Mouse (Mus musculus): ENCODE measurements at regions not wholly inside any gene's neighbourhood (a gene's known extent, or its start where the extent isn't known, plus 50 kb on each side); places are given as distances from the start of the nearest gene placed in this dataset.

GRCm38 (mm10) chr9:120721451-120722123 lies 150.3 kb downstream of the Rpl14 start:
- no peak for DNase-seq (ENCODE audit: low spot score)

GRCm38 (mm10) chr9:120723026-120723425 lies 151.8 kb downstream of the Rpl14 start:
- no peak for DNase-seq (ENCODE audit: low spot score)

DNA sequence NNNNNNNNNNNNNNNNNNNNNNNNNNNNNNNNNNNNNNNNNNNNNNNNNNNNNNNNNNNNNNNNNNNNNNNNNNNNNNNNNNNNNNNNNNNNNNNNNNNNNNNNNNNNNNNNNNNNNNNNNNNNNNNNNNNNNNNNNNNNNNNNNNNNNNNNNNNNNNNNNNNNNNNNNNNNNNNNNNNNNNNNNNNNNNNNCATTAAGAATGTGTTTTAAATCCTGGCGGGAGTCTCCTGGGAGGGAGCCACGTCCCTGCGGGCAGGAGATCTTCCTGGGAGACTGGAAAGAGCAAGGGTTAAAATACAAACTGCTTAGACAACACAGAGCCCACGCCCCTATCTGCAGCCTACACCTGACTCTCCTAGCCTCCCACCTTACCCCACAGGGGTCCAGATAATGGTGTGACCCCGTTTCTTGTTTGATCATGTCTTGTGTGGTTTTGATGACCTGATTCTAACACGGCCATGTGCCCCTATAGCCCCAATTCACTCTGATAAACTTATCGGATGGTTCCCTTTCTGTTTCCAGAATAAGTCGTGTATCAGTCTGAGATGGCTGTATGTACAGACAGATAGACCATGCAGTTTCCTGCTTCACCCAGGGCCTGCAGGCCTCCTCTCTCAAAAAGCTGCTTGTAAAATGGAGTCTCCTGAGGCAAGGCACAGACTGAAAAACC lies 160.8 kb downstream of the Rpl14 start:
- no peak for DNase-seq (ENCODE audit: low spot score)

- DNase-seq (ENCODE audit: low spot score), result no peak
Measured at GRCm38 (mm10) chr9:120732650-120733293, 161.5 kb downstream of the Rpl14 start.

DNA sequence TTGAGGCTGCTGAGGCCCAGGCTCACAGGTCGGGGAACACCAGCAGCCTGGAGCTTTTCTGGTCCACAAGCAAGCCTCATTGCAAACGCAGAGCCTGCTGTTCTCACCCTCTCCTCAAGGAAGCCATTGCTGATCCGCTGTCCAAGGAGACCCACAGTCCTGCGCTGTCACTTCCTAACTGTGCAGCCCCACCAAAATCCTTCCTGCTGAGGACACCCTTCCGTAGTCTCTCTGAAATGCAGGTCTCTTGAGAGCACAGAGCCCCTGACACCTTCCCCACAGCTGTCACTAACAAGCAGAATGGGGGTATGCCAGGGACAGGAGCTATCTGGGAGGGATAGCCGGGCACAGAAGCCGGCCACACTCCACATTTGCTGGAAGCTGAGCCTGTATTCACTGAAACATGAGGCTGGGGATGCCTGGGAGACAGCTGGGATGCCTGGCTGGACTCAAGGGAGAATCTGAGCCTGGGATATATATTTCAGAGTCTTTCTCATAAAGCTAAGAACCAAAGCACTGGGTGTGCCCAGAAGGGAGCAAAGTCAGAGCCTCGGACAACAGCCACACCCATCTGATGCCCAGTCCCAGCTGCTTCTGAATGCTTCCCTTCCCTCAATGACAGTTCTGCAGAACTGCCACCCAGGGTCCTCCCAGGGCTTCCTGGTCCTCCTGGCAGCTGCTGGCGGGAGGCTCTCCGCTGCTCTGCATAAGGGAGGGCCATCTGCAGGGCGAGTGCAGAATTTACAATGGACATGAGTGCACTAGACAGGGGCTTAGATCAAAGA lies 162.6 kb downstream of the Rpl14 start:
- DNase-seq (ENCODE audit: low spot score), result no peak

DNA sequence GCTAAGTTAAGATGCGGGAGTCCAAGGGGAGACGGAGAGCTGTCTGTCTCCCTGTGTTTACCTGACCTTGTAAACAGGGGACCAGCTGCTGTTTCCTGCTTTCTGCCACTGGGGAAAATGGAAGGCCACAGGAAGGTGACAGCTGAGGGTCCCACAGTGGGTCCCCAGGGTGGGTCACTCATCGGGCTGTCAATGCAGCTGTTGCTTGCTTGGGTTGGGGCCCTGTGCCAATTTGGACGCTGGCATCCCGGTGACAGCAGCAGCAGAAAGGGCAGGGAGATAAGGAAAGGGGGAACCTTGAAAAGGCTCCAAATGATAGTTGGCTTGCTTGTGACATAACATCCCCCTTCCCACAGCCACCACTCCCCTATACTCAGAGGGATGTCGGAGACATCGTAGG lies 164.0 kb downstream of the Rpl14 start:
- DNase-seq (ENCODE audit: low spot score), result no peak

DNA sequence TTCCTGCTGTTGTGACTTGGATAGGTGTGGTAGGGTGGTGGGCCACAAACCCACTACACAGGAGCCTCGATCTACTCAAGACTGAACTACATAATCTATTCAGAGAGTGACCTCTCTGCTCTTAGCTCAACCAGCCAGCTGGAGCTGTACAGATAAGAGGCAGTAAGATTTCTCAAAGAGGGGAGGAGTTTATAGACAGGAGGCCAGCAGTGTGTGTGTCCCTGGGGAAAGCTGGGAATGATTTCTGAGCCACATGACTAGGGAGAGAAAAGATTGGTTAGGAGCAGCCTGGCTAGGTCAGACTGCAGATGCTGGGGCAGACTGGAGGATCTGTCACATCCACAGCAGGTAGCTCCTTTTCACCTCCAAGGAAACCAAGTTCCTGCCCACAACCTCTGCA lies 166.7 kb downstream of the Rpl14 start:
- DNase-seq (ENCODE audit: low spot score), result no peak

DNA sequence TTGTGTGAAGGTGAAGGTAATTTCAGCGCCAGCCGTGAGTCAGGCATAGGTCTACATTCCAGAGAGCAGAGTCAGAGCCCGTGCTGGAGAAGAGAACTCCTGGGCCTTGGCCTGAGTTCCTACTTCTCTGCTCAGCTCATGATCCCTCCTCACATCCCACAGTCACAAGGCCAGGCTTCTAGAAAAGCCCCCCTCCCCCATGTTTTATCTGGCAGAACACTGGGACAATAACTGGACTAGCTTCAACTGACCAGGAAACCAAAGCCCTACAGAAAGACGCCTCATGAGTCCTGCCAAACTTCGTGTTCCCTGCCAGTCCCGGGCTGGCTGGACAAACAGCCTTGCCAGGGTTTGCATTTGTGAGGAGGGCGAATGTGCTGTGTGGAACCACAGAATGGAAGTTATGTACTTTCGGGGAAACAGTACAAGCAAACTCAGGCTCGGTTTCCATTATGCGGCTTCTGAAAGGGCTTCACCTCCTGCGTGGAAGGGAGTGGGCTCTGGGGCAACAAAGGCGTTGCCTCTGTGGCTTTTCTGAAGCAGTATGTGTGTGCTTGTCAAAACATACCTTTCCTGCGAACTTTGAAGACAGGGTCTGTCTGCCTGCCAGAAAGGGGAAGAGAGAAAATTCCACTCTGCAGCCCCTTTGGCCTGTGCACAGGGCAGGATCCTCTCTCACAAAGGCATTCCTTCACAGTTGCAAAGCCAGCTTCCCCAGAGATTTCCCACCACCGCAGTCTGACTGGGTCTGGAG lies 168.1 kb downstream of the Rpl14 start:
- DNase-seq (ENCODE audit: low spot score), result peak; percentile 13

DNA sequence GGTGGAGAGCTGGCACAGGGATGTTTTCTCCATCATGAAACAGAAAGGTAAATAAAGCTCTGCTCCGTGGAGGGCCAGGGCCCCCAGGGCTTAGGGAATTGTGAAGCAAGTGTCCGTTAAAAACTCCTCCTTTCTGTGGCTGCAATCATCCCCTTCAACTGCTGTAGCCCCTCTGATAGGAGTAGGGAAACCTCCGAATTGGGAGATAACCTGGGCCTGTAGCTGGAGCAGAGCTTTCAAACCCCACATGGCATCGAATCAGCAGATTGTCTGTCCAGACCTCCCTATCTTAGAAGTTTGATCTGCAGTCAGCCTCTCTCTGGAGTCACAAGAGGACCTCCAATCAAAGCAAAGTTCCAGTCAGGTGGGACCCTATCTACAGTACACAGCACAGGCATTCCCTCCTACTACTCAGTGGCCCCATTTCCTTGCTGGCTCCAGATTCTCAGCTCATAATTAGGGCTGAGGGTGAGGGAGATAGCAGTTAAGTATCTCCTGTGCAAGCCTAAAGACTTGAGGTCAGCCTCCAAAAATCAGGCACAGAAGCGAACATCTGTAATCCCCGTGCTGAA lies 168.8 kb downstream of the Rpl14 start:
- DNase-seq (ENCODE audit: low spot score), result no peak

GRCm38 (mm10) chr9:120741521-120741920 lies 170.3 kb downstream of the Rpl14 start:
- DNase-seq (ENCODE audit: low spot score), result no peak

- no peak for DNase-seq (ENCODE audit: low spot score)
Measured at GRCm38 (mm10) chr9:120743455-120743854, 172.2 kb downstream of the Rpl14 start.

DNA sequence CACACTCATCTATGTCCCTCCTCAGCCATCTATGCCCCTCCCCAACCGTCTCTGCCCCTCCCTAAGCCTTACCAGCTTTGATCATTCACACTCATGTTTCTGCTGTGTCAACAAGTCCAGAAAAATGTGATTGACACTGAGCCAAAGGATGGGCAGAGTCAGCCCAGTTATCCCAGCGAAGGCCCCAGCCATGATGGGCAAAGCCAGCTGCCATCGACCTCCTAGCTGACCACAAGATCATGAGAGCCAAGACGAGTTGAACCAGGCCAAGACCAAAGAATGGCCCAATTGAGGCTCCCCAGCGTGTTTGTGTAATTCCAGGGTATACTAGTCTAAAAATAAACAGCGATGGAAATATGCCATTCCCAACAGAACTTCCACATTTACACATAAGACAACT lies 174.4 kb downstream of the Rpl14 start:
- DNase-seq (ENCODE audit: low spot score), result no peak

- DNase-seq (ENCODE audit: low spot score), result no peak
Measured at GRCm38 (mm10) chr9:120750820-120751219, 178.2 kb upstream of the Ctnnb1 start.

- DNase-seq (ENCODE audit: low spot score), result no peak
Measured at GRCm38 (mm10) chr9:120751686-120752484, 177.1 kb upstream of the Ctnnb1 start.

DNA sequence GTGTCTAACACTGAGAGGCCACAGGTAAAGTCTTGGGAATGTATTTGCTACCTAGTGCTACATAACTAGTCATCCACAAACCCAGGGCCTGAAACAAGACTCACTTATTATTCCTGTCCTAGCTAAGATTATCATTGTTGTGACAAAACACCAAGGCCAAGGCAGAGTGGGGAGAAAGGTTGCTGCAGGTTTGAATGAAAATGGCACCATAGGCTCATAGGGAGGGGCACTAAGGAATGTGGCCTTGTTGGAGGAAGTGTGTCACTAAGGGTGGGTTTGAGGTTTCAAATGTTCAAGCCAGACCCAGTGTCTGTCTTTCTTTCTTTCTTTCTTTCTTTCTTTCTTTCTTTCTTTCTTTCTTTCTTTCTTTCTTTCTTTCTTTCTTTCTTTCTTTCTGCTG lies 174.9 kb upstream of the Ctnnb1 start:
- no peak for DNase-seq (ENCODE audit: low spot score)

- DNase-seq (ENCODE audit: low spot score), result no peak
Measured at GRCm38 (mm10) chr9:120755486-120755885, 173.5 kb upstream of the Ctnnb1 start.

- no peak for DNase-seq (ENCODE audit: low spot score)
Measured at GRCm38 (mm10) chr9:120758003-120758402, 171.0 kb upstream of the Ctnnb1 start.

- DNase-seq (ENCODE audit: low spot score), result no peak
Measured at GRCm38 (mm10) chr9:120758632-120759031, 170.4 kb upstream of the Ctnnb1 start.

GRCm38 (mm10) chr9:120759771-120760170 lies 169.2 kb upstream of the Ctnnb1 start:
- DNase-seq (ENCODE audit: low spot score), result no peak

GRCm38 (mm10) chr9:120763802-120764201 lies 165.2 kb upstream of the Ctnnb1 start:
- no peak for DNase-seq (ENCODE audit: low spot score)
